Mouse (Mus musculus) layer of hippocampus, adult 18-20 months (tissue): ENCODE measurements at regions not wholly inside any gene's neighbourhood (a gene's known extent, or its start where the extent isn't known, plus 50 kb on each side); places are given as distances from the start of the nearest gene placed in this dataset.
A peak's percentile ranks its signal among the peaks of the same experiment; 100 is the strongest.

ENCODE experiments used
- DNase-seq, 2 experiments: peaks; one replicate each; pipeline ENCODE4 v3.0.0; 2022; ENCODE audit warnings: low spot score in 2 of 2

- no peak for DNase-seq
These were observed 451.6 kb downstream of the Psat1 start for GRCm38 (mm10) chr19:15495532-15495931.

- DNase-seq = no peak
These were observed 459.6 kb downstream of the Psat1 start for GRCm38 (mm10) chr19:15487576-15487975.

GRCm38 (mm10) chr19:15481605-15482004 is 465.5 kb downstream of the Psat1 start:
- peak in 1 of 2 experiments; percentile 31 for DNase-seq

GRCm38 (mm10) chr19:15469541-15469940 is 477.6 kb downstream of the Psat1 start:
- no peak for DNase-seq

- DNase-seq = no peak
These were observed 480.4 kb downstream of the Psat1 start for GRCm38 (mm10) chr19:15466713-15467112.

- DNase-seq = no peak
These were observed 481.9 kb downstream of the Psat1 start for GRCm38 (mm10) chr19:15465063-15465760.

- no peak for DNase-seq
These were observed 489.3 kb downstream of the Psat1 start for GRCm38 (mm10) chr19:15457793-15458192.

- DNase-seq = no peak
These were observed 490.0 kb downstream of the Psat1 start for GRCm38 (mm10) chr19:15456943-15457735.

- no peak for DNase-seq
These were observed 498.1 kb downstream of the Psat1 start for GRCm38 (mm10) chr19:15448989-15449388.

- no peak for DNase-seq
These were observed 515.3 kb downstream of the Psat1 start for GRCm38 (mm10) chr19:15431798-15432197.

GRCm38 (mm10) chr19:15421311-15421710 is 525.8 kb downstream of the Psat1 start:
- no peak for DNase-seq

GRCm38 (mm10) chr19:15398624-15399023 is 548.5 kb downstream of the Psat1 start:
- DNase-seq = no peak

- DNase-seq = no peak
These were observed 575.5 kb downstream of the Psat1 start for GRCm38 (mm10) chr19:15371682-15372081.

- no peak for DNase-seq
These were observed 580.2 kb downstream of the Psat1 start for GRCm38 (mm10) chr19:15366951-15367350.

- no peak for DNase-seq
These were observed 590.0 kb downstream of the Psat1 start for GRCm38 (mm10) chr19:15357181-15357580.

GRCm38 (mm10) chr19:15348356-15348755 is 598.8 kb downstream of the Psat1 start:
- no peak for DNase-seq

GRCm38 (mm10) chr19:15342229-15342628 is 604.9 kb downstream of the Psat1 start:
- no peak for DNase-seq

GRCm38 (mm10) chr19:15340305-15340983 is 606.7 kb downstream of the Psat1 start:
- DNase-seq = no peak

- no peak for DNase-seq
These were observed 607.2 kb downstream of the Psat1 start for GRCm38 (mm10) chr19:15339979-15340304.

- peak; percentile 32 to 50 for DNase-seq
These were observed 617.0 kb downstream of the Psat1 start for GRCm38 (mm10) chr19:15330155-15330554.

- peak in 1 of 2 experiments; percentile 8 for DNase-seq
These were observed 647.7 kb downstream of the Psat1 start for GRCm38 (mm10) chr19:15299474-15299873.

GRCm38 (mm10) chr19:15285016-15285415 is 662.1 kb downstream of the Psat1 start:
- DNase-seq = no peak
